In the genomic region with DNA sequence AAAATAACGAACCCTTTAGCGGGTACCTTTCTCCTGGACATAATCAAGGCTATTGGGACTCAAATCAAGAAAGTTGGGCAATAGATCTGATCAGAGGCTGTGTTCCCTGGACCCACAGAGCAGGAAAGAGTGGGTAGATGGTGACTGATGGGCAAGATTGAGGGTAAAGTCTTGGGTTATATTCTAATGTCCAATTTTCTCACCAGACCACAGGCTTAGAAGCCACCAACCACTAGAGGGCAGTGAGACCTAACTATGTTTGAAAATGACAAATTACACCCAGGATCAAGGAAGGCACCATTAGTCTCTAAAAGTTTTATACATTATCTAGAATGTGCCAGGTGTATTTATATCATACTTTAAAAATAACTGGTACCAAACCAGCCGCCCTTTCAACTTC, we compare ENCODE assay signal across 9 mouse cellular contexts.
A peak's percentile ranks its signal among the peaks of the same experiment; 100 is the strongest.
DNase-seq lines count a peak whose midpoint lies in the region; TF ChIP-seq lines count a peak whose summit lies in the region.
"Had no signal": no experiment of that assay in that cellular context is flagged by ENCODE, and none has a peak within 500 bp of the region (broad histone marks: within the 10 kb centered on the region; RNA-seq: fewer than 3 reads in every experiment).

No protein-coding gene starts in this region.

- H3K36me3 ChIP-seq in heart, embryonic 10.5 days, result peaks cover 32% of the 10 kb centered on the region
- H3K36me3 ChIP-seq: neural tube, embryonic 13.5 days had no signal

- 75% methylated on average over 3 of the region's 3 CpGs for whole genome bisulfite sequencing in heart, embryonic 10.5 days

- peak; percentile 56 for DNase-seq in heart, embryonic 10.5 days (ENCODE audit: low spot score)
- DNase-seq in heart, adult 9 months (ENCODE audit: low spot score in 2 of 2), result no peak
- DNase-seq in thymus, postnatal 14 days, result peak; percentile 4
- DNase-seq in thymus, adult 18-20 months, result no peak
- DNase-seq in layer of hippocampus, postnatal 10 days (ENCODE audit: low spot score in 2 of 2), result peak; percentile 46 to 60
- DNase-seq in retina, postnatal 7 days (ENCODE audit: low read depth, low spot score), result peak; percentile 32
- no peak for DNase-seq in spleen, postnatal 4 days (ENCODE audit: low spot score in 2 of 2)

- no peak overlapping the region for H3K27ac ChIP-seq in heart, embryonic 10.5 days
- H3K27ac ChIP-seq in cortical plate, adult 2 months (ENCODE audit: insufficient read depth, low read length), result no peak overlapping the region
- H3K27ac ChIP-seq: neural tube, embryonic 13.5 days had no signal

- H3K27me3 ChIP-seq in heart, embryonic 10.5 days (ENCODE audit: insufficient read depth, poor library complexity, severe bottlenecking), result no peaks in the 10 kb centered on the region
- H3K27me3 ChIP-seq: neural tube, embryonic 13.5 days had no signal

- H3K4me3 ChIP-seq in heart, embryonic 10.5 days, result no peak overlapping the region
- no peak overlapping the region for H3K4me3 ChIP-seq in cortical plate, adult 2 months (ENCODE audit: insufficient read depth, low read length)
- H3K4me3 ChIP-seq: neural tube, embryonic 13.5 days had no signal

- H3K9me3 ChIP-seq in heart, embryonic 10.5 days, result no peaks in the 10 kb centered on the region
- H3K9me3 ChIP-seq: neural tube, embryonic 13.5 days had no signal

- TF ChIP-seq CTCF in cortical plate, adult 2 months (IDR thresholded peaks at IDR 0.05; ENCODE audit: extremely low read depth, insufficient read depth, low read length), result peak; percentile 53; the same call in 1 of the 2 replicates

- H3K4me1 ChIP-seq in heart, embryonic 10.5 days, result 0 out of 2 replicates have a peak, but pooled peaks cover 3% of the 10 kb centered on the region
- H3K4me1 ChIP-seq in cortical plate, adult 2 months (ENCODE audit: control insufficient read depth, insufficient read depth, low read length), result peaks cover 6% of the 10 kb centered on the region
- H3K4me1 ChIP-seq: neural tube, embryonic 13.5 days had no signal

- no peak for TF ChIP-seq POLR2A in cortical plate, adult 2 months (IDR thresholded peaks at IDR 0.05; ENCODE audit: extremely low read depth, insufficient read depth, low read length)

Comparison
In these comparisons a context has a peak if more than half of its experiments do, and no peak if none do; other contexts are left out.
1. DNase-seq: peak in heart, embryonic 10.5 days (single experiment), thymus, postnatal 14 days (single experiment), layer of hippocampus, postnatal 10 days (2 of 2) and retina, postnatal 7 days (single experiment); none in heart, adult 9 months (0 of 2), thymus, adult 18-20 months (0 of 2) and spleen, postnatal 4 days (0 of 2).